Mouse (Mus musculus) C2C12 (cell line): Measurements from ENCODE around the gene Lingo4. TPM values are rescaled to one million over a fixed set of nuclear protein-coding genes. Genes with fewer than 3 reads are reported as not detected.

ENCODE experiments used
- H3K27me3 ChIP-seq: one replicate; pipeline ENCODE4 v1.6.1; 2011; ENCODE audit not compliant: control insufficient read depth, insufficient read depth, insufficient read length
- H3K36me3 ChIP-seq: one replicate; pipeline ENCODE4 v1.6.1; 2011; ENCODE audit not compliant: control insufficient read depth, insufficient read depth
- H3K4me3 ChIP-seq: one replicate; pipeline ENCODE4 v1.5.1; 2011; ENCODE audit warnings: mild to moderate bottlenecking, control low read depth; ENCODE audit not compliant: poor library complexity, insufficient read depth, severe bottlenecking
- H3K79me2 ChIP-seq: one replicate; pipeline ENCODE4 v1.6.1; 2011; ENCODE audit not compliant: control insufficient read depth, insufficient read depth
- H3K79me3 ChIP-seq: one replicate; pipeline ENCODE4 v1.6.1; 2011; ENCODE audit warnings: low read depth, control low read depth
- H3ac ChIP-seq: one replicate; pipeline ENCODE3; 2011; ENCODE audit warnings: low read depth; ENCODE audit not compliant: control insufficient read depth, insufficient read length
- CEBPB ChIP-seq: IDR thresholded peaks from one replicate; pipeline ENCODE4 v1.6.1; 2011; ENCODE audit warnings: low read depth, mild to moderate bottlenecking, control low read depth, moderate library complexity
- CTCF ChIP-seq: IDR thresholded peaks from one replicate; pipeline ENCODE4 v1.5.1; 2011; ENCODE audit not compliant: control insufficient read depth, insufficient read depth, insufficient read length
- FOSL1 ChIP-seq: IDR thresholded peaks from one replicate; pipeline ENCODE4 v1.8.0; 2011; ENCODE audit warnings: mild to moderate bottlenecking, low read length; ENCODE audit not compliant: poor library complexity, insufficient read depth, severe bottlenecking
- MAX ChIP-seq: IDR thresholded peaks from one replicate; pipeline ENCODE4 v1.6.1; 2011; ENCODE audit warnings: mild to moderate bottlenecking, control low read depth
- MYOD1 ChIP-seq: IDR thresholded peaks from one replicate; pipeline ENCODE4 v1.6.1; 2011; ENCODE audit warnings: low read depth; ENCODE audit not compliant: control insufficient read depth, insufficient read length
- MYOG ChIP-seq: IDR thresholded peaks from one replicate; pipeline ENCODE4 v1.6.1; 2011; ENCODE audit not compliant: control insufficient read depth, insufficient read length; ENCODE audit errors: extremely low read depth
- USF1 ChIP-seq: IDR thresholded peaks from one replicate; pipeline ENCODE4 v1.6.1; 2011; ENCODE audit warnings: low read depth, mild to moderate bottlenecking, control low read depth, moderate library complexity
- long read RNA-seq, 2 experiments: library from polyadenylated mRNA; unstranded; transcript quantifications; one replicate each; pipeline ENCODE4 v2.0.0; 2019 to 2020
- polyA plus RNA-seq: library from polyadenylated mRNA; unstranded; fragments of >200 nt; fragmentation: generic; extraction: Trizol; gene quantifications from one replicate; pipeline ENCODE4 v1.2.1, GENCODE M21; 2012; ENCODE audit warnings: missing spikeins

The Lingo4 gene
- polyA plus RNA-seq: 0.01 TPM
- long read RNA-seq, experiment 1: 0 reads
- long read RNA-seq, experiment 2: 0 reads

DNA sequence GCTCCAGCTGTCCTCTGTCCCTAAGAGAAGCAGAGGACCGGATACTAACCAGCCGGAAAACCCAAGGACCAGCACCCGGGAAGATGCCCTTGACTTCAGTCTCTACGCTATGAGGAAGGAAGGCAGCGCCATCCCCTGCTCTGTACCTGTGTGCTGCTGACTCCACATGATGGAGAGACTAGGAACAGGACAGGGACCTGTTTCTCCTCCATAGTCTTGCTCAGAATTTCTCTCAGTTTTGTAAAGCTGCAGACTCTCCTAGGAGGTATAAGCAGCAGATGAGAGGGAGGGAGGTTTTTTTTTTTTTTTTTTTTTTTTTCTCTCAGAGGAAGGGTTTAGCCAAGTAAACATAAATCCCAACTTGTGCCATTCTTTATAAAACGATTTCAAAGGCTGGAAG is at the start of gene Lingo4:
Gene Lingo4 (plus strand): TSS at position 301 of the 400 bp plus-strand sequence.
- H3ac ChIP-seq: no peak within 1 kb of the TSS
- no peaks in the 10 kb centered on the region for H3K79me2 ChIP-seq
- H3K36me3 ChIP-seq: no peaks in the 10 kb centered on the region
- peaks cover 41% of the 10 kb centered on the region for H3K27me3 ChIP-seq
- H3K79me3 ChIP-seq: no peaks in the 10 kb centered on the region
- TF ChIP-seq MAX (no peak), FOSL1 (no peak), CEBPB (no peak), MYOG (no peak), MYOD1 (no peak)
- no peak within 1 kb of the TSS for H3K4me3 ChIP-seq

- TF ChIP-seq MYOD1: no peak
- TF ChIP-seq CEBPB: no peak
- TF ChIP-seq FOSL1: no peak
- TF ChIP-seq CTCF: no peak
- no peak for TF ChIP-seq MAX
- no peak for TF ChIP-seq USF1
- no peak for TF ChIP-seq MYOG
These were observed 37.5 kb upstream of the Lingo4 start for GRCm38 (mm10) chr3:94360812-94361211.

DNA sequence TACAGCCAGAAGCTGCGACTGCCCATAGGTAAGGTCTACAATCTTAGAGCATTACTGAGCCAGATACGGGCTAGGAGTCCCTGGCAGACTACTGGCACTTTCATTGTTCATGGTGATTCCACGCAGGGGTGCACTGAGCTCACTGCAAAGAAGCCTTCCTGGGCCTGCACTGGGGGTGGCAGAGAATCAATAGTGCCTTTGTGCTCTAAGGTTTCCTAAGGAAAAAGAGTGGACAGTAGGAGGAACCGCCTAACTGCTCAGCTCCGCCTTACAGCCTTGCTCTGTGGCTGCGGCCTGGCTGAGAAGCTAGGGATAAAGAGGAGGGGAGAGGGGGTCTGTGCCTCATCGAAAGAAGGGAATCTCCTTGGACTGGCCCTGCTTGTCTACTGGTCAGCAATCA is 36.2 kb upstream of the Lingo4 start, which contains the start of gene C2cd4d:
Gene C2cd4d (plus strand): TSS at position 301 of the 400 bp plus-strand sequence.
- no peak within 1 kb of the TSS for H3ac ChIP-seq
- peaks cover 18% of the 10 kb centered on the region for H3K27me3 ChIP-seq
- H3K79me2 ChIP-seq: no peaks in the 10 kb centered on the region
- no peaks in the 10 kb centered on the region for H3K79me3 ChIP-seq
- TF ChIP-seq CTCF (no peak), FOSL1 (no peak), MYOG (no peak), CEBPB (no peak), MYOD1 (no peak), USF1 (no peak), MAX (no peak)
- no peak within 1 kb of the TSS for H3K4me3 ChIP-seq
- no peaks in the 10 kb centered on the region for H3K36me3 ChIP-seq

More at GRCm38 (mm10) chr3:94360812-94361211, 37.5 kb upstream of the Lingo4 start:
- Histone ChIP-seq H3K79me3 (no peaks in the 10 kb centered on the region), H3K36me3 (no peaks in the 10 kb centered on the region), H3ac (no peak overlapping the region), H3K79me2 (no peaks in the 10 kb centered on the region), H3K4me3 (no peak overlapping the region), H3K27me3 (peaks cover 18% of the 10 kb centered on the region)

DNA sequence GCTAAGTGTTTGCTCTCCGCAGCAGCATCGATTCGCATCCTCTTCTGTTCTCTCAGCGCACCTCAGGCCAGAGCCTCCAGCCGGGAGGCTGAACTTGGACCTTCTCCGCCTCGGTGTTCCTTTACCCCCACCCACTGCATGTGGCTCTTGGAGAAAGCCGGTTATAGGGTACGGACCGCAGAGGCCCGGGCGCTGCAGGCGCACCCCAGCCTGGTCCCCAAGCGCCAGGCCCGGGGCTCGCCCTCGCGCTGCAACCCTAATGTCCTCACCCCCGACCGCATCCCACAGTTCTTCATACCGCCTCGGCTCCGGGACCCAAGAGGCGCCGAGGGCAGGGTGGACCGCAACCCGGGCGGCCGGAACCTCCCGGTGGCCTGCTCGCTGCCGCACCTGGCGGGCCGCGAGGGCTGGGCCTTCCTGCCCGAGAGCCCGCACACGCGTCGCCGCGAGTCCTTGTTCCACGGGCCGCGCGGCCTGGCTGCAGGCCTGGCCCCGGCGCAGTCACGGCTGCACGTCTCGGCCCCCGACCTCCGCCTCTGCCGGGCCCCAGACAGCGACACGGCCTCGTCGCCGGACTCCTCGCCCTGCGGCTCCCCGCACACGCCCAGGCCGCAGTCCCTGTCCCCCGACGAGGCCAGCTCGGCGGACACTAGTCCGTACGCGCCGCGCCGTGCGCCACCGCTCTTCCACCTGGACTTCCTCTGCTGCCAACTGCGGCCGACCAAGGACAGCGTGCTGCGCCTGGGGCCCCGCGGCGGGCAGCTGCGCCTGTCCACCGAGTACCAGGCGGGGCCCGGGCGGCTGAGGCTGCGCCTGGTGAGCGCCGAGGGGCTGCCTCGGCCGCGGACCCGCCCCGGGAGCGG is 34.8 kb upstream of the Lingo4 start:
- Histone ChIP-seq H3K36me3 (no peaks in the 10 kb centered on the region), H3ac (no peak overlapping the region), H3K4me3 (no peak overlapping the region), H3K27me3 (peaks cover 18% of the 10 kb centered on the region), H3K79me3 (no peaks in the 10 kb centered on the region), H3K79me2 (no peaks in the 10 kb centered on the region)
- TF ChIP-seq FOSL1 (no peak), MYOG (no peak), CTCF (no peak), MAX (no peak), MYOD1 (no peak), USF1 (no peak), CEBPB (no peak)

GRCm38 (mm10) chr3:94364154-94364526 is 34.2 kb upstream of the Lingo4 start:
- H3K27me3 ChIP-seq: peaks cover 18% of the 10 kb centered on the region
- H3K36me3 ChIP-seq: no peaks in the 10 kb centered on the region
- H3K79me3 ChIP-seq: no peaks in the 10 kb centered on the region
- TF ChIP-seq FOSL1 (no peak), MYOG (no peak), MYOD1 (no peak), USF1 (no peak), CEBPB (no peak), MAX (no peak), CTCF (no peak)
- H3ac ChIP-seq: no peak overlapping the region
- no peak overlapping the region for H3K4me3 ChIP-seq
- no peaks in the 10 kb centered on the region for H3K79me2 ChIP-seq
